Mouse (Mus musculus): Measurements from ENCODE around the gene Afmid. TPM values are rescaled to one million over a fixed set of nuclear protein-coding genes. Genes with fewer than 3 reads are reported as not detected.

Afmid gene
- total and polyA plus RNA-seq, 3 experiments, result 5.5 to 9.3 (median 6.8) TPM

GRCm38 (mm10) chr11:117879676-117880075, 54.0 kb downstream of the Afmid start:
- DNase-seq, result no peak

GRCm38 (mm10) chr11:117880336-117880976, 54.7 kb downstream of the Afmid start:
- no peak for DNase-seq

DNA sequence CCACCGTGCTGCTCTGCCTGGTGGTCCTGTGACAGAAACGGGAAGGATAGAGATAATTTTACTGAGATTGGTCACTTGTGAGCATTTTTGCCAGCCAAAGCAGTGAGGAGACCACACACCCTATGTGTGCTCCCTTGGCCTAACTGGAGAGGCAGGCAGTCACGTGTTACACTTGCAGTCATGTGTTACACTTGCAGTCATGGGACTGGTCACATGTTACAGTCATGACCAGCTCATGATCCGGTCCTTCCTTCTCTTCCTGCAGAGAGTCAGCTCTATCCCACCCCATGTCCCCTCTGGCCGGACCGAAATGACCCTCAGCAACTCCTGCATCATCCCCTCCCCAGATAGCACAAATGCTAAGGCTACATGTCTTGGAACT, 55.2 kb downstream of the Afmid start:
- no peak for DNase-seq

DNA sequence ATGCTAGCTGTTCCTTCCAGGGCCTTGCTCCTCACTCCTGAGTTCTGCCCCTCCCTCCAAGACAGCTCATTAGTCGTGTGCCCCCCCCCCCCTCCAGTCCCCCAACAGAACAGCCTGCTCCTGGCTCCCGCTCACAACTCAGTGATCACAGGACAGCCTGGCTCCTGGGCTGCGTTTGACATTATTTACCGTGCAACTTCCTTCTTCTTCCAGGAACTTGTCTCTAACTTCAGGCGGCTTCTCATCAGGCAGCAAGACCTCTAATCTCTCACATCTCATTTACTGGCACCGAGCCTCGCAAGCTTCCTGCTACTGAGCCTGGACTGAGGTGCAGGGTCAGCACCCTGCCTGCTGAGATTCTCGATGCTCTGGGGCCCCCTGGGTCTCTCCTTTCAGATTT, 56.1 kb downstream of the Afmid start:
- DNase-seq, result peak; percentile 57

GRCm38 (mm10) chr11:117882208-117882607, 56.5 kb downstream of the Afmid start:
- DNase-seq, result peak; percentile 30

DNA sequence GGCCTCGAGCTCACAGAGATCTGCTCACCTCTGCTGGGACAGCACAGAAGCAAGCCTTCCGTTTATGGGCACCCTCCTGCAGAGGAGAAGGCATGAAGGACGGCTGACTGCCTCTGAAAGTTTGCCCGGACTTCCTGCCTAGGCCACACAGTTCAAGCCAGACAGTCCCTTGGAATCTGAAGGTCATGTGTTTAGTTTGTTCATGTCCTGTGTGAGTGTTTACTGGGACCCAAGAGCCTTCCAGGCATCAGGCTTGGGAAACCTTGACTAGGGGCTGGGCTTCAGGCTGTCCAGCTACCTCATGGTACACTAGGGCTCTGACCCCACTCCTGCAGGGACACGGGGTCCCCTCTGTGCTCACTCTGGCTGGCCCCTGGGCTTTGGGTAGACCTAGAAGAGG, 60.3 kb downstream of the Afmid start:
- peak; percentile 55 for DNase-seq

GRCm38 (mm10) chr11:117888168-117888852, 62.6 kb downstream of the Afmid start:
- no peak for DNase-seq

DNA sequence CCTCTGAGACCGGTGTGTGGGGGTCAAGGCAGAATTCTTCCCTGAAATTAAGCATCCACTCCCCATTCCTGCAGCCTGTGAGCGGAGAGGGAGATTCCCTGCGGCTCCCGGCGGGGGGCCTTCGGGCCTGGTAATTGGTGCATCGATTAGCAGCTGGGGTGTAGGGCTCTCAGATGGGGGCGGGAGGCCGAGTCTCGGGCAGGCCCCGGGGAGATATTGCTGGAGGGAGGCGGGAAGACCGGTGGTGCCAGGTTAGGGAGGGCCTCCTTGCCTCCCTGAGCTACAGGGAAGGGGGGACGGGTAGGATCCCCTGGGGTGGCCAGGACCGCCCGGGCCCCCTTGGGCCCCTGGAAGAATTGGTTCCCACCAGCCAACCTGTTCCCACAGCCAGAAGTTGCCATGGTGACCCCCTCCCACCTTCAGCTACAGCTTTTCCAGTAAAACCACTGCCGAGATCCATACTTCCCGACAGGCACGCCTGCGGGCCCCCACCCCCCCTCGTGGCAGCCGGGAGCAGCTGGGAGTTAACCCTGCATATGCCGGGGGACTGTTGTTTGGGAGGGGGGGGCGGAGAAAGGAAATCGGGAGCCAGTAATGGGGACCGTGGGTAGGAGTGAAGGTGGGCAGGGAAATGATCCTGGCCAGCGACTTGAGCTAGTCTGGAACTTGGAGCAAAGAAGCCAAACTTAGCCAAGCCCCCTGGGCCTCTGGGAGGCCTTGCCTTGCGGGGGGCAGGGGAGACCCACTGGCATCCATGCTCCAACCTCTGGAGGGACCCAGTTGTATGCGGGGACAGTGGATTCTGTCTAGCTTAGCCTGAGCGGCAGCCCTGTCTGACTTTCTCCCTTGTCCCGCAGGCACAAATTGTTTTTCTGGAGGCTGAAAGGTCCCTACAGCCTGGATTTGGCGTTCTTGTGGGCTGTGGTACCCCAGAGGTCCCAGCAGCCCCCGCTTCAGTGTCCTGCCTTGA, 63.4 kb downstream of the Afmid start:
- DNase-seq, result no peak

Other genes starting within 250 kb of the Afmid start
- gene Tnrc6c, start 171.6 kb upstream of the Afmid start, total RNA-seq (2021), result 10 to 100 TPM; 21.1 to 24.6 TPM
- gene Tnrc6c, start 171.6 kb upstream of the Afmid start, polyA plus RNA-seq (2012; rRNA removed), result 17.0 and 17.1 TPM in 2 replicates
- gene Tmc8, start 43.8 kb upstream of the Afmid start, total RNA-seq (2021), result 1 to 10 TPM; 2.3 to 3.1 TPM
- 12.3 and 13.8 TPM in 2 replicates for gene Tmc8, start 43.8 kb upstream of the Afmid start, polyA plus RNA-seq (2012; rRNA removed)
- gene Tmc6, start 43.7 kb upstream of the Afmid start, total RNA-seq (2021), result 10 to 100 TPM; 22.3 to 28.5 TPM
- 45.1 and 47.7 TPM in 2 replicates for gene Tmc6, start 43.7 kb upstream of the Afmid start, polyA plus RNA-seq (2012; rRNA removed)
- not detected for gene 6030468B19Rik, start 28.3 kb upstream of the Afmid start, total RNA-seq (2021)
- gene 6030468B19Rik, start 28.3 kb upstream of the Afmid start, polyA plus RNA-seq (2012; rRNA removed), result not detected in 2 replicates
- gene Gm20708, start 16.3 kb upstream of the Afmid start, total RNA-seq (2021), result 1 to 10 TPM in 1 of 2 experiments, under 1 TPM in 1; 0.59 to 1.0 TPM
- gene Gm20708, start 16.3 kb upstream of the Afmid start, polyA plus RNA-seq (2012; rRNA removed), result 0.08 TPM in 1 of 2 replicates, not detected in the other
- 10 to 100 TPM; 77.3 to 95.7 TPM for gene Syngr2, start 16.3 kb upstream of the Afmid start, total RNA-seq (2021)
- 171 and 220 TPM in 2 replicates for gene Syngr2, start 16.3 kb upstream of the Afmid start, polyA plus RNA-seq (2012; rRNA removed)
- gene Tk1, start 168 bp downstream of the Afmid start, total RNA-seq (2021), result 1 to 10 TPM; 2.2 to 3.1 TPM
- gene Tk1, start 168 bp downstream of the Afmid start, polyA plus RNA-seq (2012; rRNA removed), result 8.6 and 10.2 TPM in 2 replicates
- gene Birc5, start 23.3 kb downstream of the Afmid start, total RNA-seq (2021), result 1 to 10 TPM; 1.1 to 2.8 TPM
- 2.1 and 2.6 TPM in 2 replicates for gene Birc5, start 23.3 kb downstream of the Afmid start, polyA plus RNA-seq (2012; rRNA removed)
- gene Tmem235, start 34.8 kb downstream of the Afmid start, total RNA-seq (2021), result not detected
- not detected in 2 replicates for gene Tmem235, start 34.8 kb downstream of the Afmid start, polyA plus RNA-seq (2012; rRNA removed)
- gene Tha1, start 47.6 kb downstream of the Afmid start, total RNA-seq (2021), result 1 to 10 TPM; 8.4 to 9.5 TPM
- gene Tha1, start 47.6 kb downstream of the Afmid start, polyA plus RNA-seq (2012; rRNA removed), result 40.3 and 49.3 TPM in 2 replicates
- gene Socs3, start 144.1 kb downstream of the Afmid start, total RNA-seq (2021), result 1 to 10 TPM; 3.2 to 6.9 TPM
- gene Socs3, start 144.1 kb downstream of the Afmid start, polyA plus RNA-seq (2012; rRNA removed), result 14.1 and 14.8 TPM in 2 replicates
- gene Pgs1, start 160.4 kb downstream of the Afmid start, total RNA-seq (2021), result 10 to 100 TPM; 53.9 to 54.5 TPM
- gene Pgs1, start 160.4 kb downstream of the Afmid start, polyA plus RNA-seq (2012; rRNA removed), result 99.4 and 165 TPM in 2 replicates

Data from adrenal gland, adult 2 months (tissue).